Mouse (Mus musculus): Measurements from ENCODE around the gene Cox4i1.

The Cox4i1 gene

GRCm38 (mm10) chr8:120667561-120668373, at the start of gene Cox4i1, which contains the start of gene Gm27021:
Gene Cox4i1 (plus strand): TSS chr8:120668222.
Gene Gm27021 (minus strand): TSS chr8:120668079.
- DNase-seq (ENCODE audit: low spot score in 2 of 2) = peak; percentile 91 to 93

DNA sequence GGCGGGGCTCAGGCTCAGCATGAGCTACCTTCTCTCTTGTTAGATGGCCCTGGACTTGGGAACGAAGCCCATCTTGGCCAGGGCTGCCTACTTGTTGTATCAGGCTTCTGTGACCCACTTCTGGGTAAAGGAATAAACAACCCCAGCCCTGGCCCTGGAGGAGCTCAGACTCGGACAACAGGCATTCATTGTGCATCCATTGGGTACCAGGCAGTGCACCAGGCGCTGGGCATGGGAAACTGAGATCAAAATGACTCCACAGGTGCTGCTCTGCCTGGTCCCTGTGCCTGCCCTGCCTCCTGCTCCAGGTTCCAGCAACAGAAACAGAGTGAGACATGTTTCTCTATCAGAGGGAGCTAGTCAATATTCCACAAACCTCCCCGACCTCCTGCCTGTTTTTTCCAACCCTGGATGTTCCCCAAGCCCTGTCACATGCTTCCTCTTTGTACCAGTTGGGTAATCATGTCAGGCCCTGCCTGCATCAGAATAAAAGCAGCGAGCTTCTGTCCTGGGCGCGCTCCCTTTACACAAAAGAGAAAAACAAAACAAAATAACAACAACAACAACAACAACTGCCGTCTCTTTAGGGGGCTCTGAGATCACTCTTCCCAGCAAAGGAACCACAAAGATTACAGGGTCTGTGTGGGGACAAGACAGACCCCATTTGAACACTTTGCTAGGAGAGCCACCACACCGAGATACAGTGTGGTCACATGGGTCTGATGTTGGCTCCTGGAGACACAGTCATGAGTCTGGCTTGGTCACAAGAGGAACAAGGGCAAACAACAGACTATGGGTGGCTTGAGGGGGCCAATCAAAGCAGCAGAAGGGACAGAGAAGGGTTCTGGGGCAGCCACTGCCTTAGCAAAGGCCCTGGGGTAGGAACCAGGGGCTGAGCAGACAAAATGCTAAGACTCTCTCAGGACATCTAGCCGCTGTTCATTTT, 48.5 kb upstream of the Cox4i1 start:
- DNase-seq (ENCODE audit: low spot score in 2 of 2) = no peak

- no peak for DNase-seq (ENCODE audit: low spot score in 2 of 2)
Measured at GRCm38 (mm10) chr8:120620441-120620840, 47.6 kb upstream of the Cox4i1 start.

GRCm38 (mm10) chr8:120622161-120622560, 45.9 kb upstream of the Cox4i1 start:
- DNase-seq (ENCODE audit: low spot score in 2 of 2) = no peak

- DNase-seq (ENCODE audit: low spot score in 2 of 2) = no peak
Measured at GRCm38 (mm10) chr8:120623608-120624007, 44.4 kb upstream of the Cox4i1 start.

GRCm38 (mm10) chr8:120626461-120626860, 41.6 kb upstream of the Cox4i1 start:
- DNase-seq (ENCODE audit: low spot score in 2 of 2) = no peak

GRCm38 (mm10) chr8:120627298-120627697, 40.7 kb upstream of the Cox4i1 start:
- no peak for DNase-seq (ENCODE audit: low spot score in 2 of 2)

GRCm38 (mm10) chr8:120630031-120630430, 38.0 kb upstream of the Cox4i1 start:
- no peak for DNase-seq (ENCODE audit: low spot score in 2 of 2)

- DNase-seq (ENCODE audit: low spot score in 2 of 2) = no peak
Measured at GRCm38 (mm10) chr8:120630848-120631247, 37.2 kb upstream of the Cox4i1 start.

DNA sequence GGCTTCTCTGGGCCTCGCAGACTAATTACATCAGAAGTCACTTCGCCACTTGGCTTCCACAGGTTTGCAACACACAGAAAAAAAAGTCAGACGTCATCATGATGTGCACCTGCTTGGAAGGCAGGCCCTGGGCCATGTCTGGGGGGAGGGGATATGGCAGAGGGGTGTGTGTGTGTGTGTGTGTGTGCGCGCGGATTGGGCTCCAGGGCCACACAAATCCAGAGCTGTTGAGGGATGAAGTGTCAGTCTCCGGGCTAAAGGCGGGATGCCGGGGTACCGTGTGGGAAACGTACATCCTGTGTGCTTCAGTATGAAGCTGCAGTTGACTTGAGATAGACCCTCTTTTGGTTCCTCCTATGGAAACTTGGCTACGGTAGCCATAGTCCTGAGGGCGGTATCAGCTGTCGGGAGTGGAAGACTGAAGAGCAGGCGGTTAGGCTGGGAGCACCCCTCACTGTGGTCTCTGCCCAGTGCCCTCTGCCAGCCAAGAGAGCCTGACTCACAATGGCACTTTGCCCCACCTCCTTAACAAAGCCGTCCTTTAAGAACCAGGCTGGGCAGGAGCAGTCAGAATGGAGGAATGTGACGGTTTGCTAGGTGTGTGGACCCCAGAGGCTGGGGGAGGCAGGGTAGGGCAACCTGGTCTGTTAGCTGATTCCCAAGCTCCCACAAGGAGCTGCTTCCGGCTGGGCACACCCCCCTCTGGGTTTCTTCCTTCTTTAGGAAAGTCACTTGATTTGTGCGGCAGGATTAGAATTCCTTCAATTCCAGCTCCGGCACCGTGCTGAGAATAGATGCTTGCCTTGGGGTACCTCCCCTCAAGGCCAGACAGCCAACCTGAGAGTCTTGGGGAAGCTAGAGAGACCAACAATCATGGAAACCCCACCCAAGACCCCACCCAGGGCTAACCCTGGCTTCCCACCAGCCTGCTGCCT, 36.3 kb upstream of the Cox4i1 start:
- no peak for DNase-seq (ENCODE audit: low spot score in 2 of 2)

GRCm38 (mm10) chr8:120632969-120633664, 34.9 kb upstream of the Cox4i1 start:
- no peak for DNase-seq (ENCODE audit: low spot score in 2 of 2)

DNA sequence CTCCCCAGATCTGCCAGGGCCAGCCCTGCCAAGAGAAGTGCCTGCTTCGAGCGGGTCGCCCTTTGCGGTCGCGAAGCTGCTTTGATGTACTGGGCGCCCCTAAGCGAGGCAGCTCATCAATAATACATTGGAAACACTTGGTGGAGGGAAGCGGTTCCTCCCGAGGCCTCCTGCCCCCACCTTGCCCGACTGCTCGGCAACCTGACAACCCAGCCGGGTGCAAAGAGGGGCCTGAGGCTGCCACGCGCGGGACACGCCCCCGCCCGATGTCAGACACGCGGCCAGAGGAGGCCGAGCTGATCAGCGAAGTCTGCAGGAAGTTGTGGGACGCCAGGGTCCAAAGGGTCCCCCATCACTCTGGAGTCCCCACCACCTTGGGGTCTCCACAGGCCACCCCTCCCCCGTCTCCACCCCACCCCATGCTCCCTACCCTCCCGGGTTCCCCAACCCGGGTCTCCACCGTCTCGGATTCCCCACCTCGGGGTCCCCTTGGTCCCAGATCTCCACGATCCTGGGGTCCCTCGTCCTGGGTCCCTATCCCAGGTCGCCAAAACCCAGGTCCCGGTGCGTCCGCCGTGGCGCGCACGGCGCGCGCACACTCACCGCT, 34.3 kb upstream of the Cox4i1 start:
- DNase-seq (ENCODE audit: low spot score in 2 of 2) = no peak

DNA sequence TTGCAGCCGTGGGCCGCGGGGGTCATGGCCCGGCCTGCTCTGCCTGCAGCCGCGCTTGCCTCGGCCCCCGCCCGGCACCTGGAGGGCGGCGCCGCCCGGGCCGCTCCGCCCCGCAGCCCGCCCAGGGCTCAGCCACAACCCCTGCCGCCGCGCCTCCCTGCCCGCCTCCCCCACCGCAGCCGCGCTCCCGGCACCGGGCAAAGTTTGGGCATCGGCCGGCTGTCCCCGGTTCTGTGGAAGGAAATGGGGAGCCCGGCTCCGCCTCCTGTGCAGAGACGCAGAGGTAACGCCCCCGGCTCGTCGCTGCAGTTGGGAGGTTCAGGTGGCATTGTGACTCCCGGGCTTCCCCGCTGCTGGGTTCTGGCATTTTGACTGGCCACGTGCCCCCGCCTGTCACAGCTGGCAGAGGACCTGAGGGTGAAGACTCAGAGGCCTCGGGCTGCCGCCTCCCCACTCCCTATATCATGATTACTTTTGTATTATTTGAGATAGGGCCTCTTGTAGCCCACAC, 33.6 kb upstream of the Cox4i1 start:
- peak; percentile 23 to 29 for DNase-seq (ENCODE audit: low spot score in 2 of 2)

DNA sequence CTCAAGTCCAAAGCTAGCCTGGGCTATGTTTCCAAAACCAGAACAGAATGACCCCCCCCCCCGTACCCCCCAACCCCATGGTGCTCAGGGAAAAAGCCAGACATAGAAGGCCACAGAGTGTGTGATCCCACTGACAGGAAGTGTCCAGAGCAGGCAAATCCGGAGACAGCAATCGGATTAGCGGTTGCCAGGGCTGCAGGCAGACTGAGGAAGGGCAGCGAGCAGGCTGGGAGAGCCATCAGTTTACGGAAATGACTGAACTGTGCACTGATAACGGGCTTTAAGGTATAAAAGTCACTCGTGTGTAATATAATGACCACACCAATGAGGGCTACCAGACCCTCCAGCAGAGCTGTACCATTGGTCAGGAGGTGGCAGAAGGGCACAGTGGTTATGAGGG, 26.8 kb upstream of the Cox4i1 start:
- no peak for DNase-seq (ENCODE audit: low spot score in 2 of 2)

GRCm38 (mm10) chr8:120642031-120642662, 25.9 kb upstream of the Cox4i1 start:
- DNase-seq (ENCODE audit: low spot score in 2 of 2) = no peak

GRCm38 (mm10) chr8:120644663-120645062, 23.4 kb upstream of the Cox4i1 start:
- DNase-seq (ENCODE audit: low spot score in 2 of 2) = no peak

- no peak for DNase-seq (ENCODE audit: low spot score in 2 of 2)
Measured at GRCm38 (mm10) chr8:120647532-120647931, 20.5 kb upstream of the Cox4i1 start, which contains the start of gene 1190005I06Rik. Gene 1190005I06Rik (minus strand): TSS chr8:120647632.

- no peak for DNase-seq (ENCODE audit: low spot score in 2 of 2)
Measured at GRCm38 (mm10) chr8:120656322-120657052, 11.5 kb upstream of the Cox4i1 start.

- no peak for DNase-seq (ENCODE audit: low spot score in 2 of 2)
Measured at GRCm38 (mm10) chr8:120657415-120657814, 10.6 kb upstream of the Cox4i1 start.
